Mouse (Mus musculus): ENCODE data around the gene Amn.

Amn gene

DNA sequence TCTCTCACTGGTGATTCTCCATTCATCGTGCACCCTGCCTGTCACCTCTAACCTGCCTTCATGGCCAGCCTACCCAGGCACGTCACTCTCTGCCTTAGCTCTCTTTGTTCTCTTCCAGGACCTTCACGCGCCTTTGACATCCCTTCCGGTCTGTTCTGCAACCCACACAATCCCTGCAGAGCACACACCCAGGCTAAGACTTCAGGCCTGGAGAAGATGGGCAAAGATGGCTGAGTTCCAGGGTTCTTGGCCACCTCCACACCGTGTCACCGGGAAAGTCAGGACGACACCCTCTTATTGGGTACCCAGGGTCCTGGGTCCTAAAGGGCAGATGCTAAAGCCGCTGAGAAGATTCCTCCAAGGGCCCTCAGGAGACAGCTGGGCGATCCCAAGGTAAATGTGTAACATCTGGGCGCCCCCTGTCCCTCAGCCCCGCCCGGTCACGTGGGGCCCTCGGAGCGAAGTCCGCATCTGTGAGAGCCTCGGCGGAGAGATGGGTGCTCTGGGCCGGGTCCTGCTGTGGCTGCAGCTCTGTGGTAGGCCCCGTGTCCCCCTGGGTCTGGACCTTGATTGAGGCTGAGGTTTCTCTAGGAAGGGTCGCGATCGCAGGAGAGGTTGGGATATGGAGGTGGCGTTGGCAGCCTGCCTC lies at the start of gene Amn:
Gene Amn, plus strand, starts transcription at position 467 of the 649 bp plus-strand sequence.
- DNase-seq, result peak; percentile 82

DNA sequence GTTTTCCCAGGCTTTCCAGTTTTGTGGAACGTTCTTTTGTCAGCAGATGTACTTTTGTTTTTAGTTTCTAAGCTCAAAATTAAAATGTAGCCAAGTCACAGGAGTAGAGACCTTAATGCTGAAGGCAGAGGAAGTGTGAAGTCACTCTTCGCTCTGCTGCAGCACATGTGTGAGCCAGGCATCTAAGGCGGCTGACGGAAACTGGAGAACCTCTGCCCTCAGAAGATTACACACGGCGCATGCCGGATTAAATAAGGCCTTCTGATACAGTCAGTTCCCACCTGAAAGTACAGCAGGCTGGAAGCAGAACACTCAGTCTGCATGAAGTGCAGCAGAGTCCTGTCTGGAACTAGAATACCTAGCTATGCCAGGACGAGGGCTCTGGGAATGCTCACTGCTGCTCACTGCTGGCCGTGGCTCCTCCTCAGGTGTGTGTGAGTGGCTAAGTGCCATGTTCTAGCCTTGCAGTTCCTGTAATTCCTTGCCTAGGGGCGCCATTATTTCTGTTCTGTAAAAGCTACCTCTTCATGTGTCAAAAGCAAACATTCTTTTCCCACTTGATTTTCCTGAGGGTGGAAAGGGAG lies 45.6 kb upstream of the Amn start:
- no peak for DNase-seq

DNA sequence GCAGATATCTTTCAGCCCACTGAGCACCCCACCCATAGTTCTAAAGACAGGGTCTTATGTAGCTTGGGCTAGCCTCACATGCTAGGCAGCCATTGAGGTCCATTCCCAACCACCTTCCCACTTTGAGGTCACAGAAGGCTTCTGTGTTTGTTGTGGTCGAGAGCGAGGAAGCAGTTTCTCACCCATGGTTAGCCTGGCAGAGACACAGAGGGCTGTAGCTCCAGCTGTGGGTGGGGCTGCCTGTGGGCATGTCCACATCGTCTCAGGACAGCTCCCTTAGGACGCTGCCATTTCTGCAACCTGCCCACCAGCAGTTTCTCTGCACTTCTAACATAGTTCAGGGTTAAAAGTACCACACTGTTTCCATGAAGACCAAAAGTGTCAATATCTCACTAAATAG lies 43.5 kb upstream of the Amn start:
- DNase-seq, result no peak

DNA sequence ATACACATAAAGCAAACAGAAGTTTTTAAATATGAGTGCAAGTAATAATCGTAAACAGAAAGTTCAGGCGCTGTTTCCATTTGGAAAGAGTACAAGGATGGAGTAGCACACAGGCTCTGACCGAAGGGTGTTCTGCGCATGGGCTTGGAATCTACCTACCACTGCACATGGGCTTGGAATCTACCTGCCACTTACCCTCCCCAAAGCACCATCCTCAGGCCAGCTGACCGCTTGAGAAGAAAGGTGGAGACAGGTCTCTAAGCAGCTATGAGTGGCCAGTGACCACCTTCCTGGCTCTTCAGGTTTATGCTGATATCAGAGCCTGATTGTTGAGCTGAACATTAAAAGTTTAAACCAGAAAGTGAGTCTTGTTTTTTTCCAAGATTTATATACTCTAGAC lies 42.4 kb upstream of the Amn start:
- DNase-seq, result no peak

DNA sequence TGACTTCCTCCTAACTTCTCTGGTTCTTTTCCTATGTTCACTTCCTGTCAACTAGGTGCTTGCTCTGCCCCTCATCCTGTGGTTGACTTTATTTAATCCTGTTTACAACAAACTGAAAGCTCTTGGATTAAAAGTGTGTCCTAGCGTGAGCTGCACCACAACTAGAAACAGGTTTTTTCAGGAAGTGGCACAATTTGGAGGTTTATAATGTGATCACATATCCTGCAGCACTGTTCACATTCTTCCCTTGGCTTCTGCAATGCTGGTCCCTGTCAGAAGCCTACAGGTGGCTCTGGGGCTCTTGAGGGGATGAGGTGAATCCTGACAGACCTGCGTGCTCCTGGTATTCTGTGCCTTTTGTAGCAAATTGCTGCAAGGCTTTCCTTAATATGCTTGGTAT lies 40.1 kb upstream of the Amn start:
- DNase-seq, result no peak

DNA sequence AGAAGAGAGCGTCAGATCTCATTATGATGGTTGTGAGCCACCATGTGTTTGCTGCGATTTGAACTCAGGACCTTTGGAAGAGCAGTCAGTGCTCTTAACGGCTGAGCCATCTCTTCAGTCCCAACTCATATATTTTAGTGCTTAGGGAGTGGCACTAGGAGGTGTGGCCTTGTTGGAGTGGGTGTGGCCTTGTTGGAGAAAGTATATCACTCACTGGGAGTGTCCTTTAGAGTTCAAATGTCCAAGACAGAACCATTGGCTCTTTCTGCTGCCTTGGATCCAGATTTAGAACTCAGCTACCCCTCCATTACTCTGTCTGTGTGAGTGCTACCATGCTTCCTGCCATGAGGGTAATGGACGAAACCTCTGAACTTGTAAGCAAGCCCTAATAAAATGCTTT lies 37.1 kb upstream of the Amn start:
- DNase-seq, result no peak

DNA sequence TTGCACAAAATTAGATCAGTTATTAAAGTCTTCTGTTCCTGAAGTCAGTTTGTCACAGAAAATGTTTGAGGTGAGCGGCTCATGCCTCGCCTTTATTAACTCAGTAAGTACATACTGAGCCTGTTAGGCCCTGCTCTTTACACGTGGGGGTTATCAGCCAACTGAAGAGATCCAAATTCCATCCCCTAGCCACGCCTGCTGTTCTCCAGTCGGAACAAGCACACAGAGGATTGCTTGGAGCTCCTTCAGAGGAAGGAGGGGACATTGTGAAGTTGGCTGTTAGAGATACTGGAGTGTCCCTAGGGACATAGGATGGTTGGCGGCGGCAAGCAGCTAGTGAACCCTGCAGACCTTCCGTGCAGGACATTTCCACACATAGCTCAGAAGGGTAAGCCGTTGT lies 36.5 kb upstream of the Amn start:
- no peak for DNase-seq

DNA sequence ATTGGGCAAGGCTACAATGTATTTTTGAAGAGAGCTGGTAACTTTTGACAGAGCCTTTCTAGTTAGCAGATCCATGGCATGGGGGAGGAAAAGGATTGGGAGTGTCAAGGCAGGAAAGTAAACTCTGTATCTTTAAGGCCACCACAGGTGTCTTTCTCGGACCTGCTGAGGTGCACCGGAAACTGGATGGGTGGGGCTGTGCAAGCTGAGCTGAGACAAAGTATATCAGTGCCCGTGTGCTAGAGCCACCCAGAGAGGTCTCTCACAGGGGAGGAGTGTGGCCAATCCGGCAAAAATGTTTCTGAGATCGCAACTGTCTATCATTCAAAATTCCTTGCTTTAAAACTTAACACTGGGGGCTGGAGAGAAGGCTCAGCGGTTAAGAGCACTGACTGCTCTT lies 35.3 kb upstream of the Amn start:
- DNase-seq, result no peak

DNA sequence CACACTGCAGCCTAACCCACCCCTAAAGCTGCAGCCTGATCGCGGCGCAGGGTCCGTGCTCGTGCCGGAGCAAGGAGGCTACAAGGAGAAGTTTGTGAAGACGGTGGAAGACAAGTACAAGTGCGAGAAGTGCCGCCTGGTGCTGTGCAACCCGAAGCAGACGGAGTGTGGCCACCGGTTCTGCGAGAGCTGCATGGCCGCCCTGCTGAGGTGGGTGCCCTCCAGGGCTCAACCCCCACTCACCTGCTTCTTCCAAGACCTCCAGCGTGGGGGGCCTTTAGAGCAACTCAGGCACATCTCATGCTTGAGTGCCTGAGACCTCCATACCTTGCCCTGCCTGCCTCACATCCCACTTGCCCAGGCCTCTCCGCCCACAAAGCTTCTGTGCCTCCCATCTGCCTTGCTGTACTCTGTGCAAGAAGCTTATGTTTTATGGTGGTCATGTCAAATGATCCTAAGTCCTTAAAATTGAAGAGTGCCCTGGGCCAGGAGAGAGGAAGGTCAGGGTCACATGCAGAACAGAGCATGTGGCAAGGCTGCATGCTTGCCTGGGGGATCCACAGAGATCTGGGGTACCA lies 33.2 kb upstream of the Amn start:
- no peak for DNase-seq

DNA sequence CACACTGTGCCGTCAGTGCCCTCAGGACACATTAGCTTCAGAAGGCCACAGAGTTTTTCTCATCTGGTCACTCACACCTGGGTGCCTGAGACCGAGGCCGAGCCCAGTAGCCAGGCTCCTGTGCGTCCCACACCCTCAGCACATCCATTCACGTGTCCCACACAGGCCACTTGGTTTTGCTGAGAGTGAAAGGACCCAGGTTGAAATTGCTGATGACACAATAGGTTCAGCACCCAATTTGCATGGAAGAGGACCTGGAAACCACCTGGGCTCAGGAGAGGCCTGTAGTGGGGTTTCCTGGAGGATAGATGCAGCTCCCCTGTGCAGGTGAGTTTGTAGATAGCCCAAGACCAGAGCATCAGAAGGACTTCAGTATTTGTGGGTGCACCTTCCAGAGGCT lies 32.5 kb upstream of the Amn start:
- DNase-seq, result no peak

DNA sequence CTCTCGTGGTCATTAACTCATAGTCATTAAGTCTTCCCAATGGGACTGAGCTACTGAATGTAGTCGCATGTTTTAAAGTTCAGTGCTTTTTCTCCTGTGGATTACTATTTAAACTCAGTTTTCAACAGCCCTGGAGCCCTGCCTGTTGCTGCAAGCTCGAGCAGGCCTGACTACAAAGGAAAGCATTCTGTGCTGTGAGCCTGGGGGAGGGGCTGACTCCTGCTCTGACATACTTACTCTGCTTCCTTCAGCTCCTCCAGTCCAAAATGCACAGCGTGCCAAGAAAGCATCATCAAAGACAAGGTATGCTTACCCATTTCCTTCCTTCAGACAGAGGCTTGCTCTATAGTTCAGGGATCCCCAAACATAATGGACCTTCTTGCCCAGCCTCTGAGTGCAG lies 32.1 kb upstream of the Amn start:
- DNase-seq, result peak; percentile 37

DNA sequence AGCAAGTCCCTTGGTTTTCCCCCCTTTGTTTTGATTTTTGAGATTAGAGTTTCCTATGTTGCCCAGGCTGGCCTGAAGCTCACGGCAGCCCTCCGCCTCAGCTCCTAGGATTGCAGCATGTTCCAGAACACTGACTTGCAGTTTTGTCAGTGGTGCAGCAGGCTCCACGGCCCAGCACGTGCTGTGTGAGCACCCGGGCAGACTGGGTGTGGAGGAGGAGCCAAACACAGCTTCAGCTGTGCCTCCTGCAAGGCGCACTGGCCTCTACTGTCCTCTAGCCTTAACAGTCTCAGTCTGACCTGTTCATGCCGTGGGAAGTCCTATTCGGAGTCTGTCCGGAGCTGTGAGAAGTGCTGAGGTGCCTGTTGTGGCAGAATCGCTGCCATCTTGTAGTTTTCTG lies 31.0 kb upstream of the Amn start:
- peak; percentile 21 for DNase-seq

DNA sequence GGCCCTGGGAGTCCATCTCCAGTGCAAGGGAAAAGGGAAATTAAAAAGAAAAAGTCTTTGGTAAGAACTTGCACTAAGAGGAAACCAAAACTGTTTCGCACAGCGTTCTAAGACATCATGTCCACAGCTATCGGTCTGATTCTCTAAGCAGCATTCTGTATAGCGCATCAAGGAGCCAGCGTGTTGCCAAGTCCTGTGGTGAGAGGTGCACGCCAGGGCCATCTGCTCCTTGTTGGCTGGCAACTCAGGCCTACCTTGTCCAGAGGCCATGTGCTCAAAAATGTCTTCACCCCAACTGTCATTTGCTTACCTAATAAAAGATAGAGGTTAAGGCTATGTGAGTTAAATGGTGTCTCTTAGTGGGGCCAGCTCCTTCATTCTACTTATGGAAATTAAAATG lies 29.0 kb upstream of the Amn start:
- no peak for DNase-seq

DNA sequence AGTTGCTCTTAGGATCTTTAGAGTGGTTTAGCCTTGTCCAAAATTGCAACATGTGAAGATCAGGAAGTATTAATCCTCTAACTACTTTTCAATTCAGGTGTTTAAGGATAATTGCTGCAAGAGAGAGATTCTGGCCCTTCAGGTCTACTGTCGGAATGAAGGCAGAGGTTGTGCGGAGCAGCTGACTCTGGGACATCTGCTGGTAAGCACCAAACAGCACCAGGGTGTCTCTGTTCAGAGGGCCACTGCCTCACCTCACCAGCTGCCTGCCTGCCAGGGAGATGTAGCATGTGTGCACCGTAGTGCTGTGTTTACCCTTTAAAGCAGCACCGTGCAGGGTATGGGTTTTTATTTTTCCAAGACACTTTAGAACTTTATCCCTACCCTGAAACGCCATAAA lies 28.5 kb upstream of the Amn start:
- DNase-seq, result no peak

DNA sequence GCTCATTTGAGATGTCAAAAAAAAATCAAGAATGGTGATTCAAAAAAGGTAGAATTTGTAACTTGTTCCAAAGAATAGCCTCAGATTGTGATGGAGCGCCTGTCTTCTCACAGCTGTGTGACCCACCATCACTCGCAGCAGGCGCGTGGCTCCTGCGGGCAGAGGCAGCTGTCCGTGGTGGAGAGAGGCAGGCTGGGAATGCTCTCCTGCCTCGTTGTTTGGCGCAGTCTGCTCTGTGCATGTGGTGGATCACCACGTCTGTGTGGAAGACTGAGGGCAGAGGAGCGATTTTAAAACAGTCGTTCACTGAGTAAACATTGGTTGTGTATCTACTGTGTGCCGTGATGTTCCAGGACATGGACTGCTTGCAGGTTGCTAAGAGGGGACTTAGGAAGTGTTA lies 27.2 kb upstream of the Amn start:
- no peak for DNase-seq

DNA sequence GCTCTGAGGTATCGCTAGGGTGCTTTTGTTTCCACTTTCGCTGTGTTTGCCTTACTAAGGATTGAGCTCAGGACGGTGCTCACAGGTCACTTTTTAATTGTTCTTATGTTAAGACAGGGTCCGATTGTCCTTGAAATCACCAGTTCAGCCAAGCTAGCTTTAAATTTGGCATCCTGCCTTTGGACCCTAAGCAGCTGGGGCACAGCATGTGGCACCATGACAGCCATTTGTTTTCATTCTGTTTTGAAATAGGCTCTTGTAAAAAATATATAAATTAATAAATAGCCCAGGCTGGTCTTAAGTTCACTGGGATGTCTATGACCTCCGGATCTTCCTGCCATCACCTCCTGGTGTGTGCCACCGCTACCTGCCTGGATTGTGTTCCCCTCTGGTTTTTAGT lies 25.8 kb upstream of the Amn start:
- no peak for DNase-seq

DNA sequence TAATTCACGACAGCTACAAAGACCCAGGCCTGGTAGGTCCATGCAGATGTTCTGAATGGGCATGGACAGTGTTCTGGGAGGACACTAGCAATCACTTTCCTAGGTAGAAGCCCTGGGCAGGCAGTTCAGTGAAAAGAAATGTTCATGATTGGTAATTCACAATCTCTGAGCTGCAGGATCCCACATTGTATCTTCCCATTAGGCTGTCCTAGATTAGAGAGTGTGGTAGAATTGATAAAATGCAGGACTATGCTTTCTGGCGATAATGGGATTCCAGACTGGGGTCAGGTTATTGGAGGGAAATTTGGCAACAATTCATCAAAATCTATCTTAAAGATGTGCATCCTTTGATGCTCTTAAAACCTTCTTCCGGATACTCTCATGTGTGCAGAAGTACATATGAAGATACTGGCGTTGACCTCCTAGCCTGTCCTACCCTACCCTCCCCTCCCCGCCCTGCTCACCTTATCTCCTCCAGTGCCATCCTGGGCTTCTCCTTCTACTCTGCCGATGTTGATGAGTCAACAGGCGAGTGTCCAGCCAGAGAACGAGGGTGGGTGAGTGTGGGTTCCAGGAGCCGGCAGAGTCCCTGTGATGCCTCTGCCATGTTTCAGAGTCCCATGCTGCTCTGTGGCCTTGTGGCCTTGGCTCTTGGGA lies 24.0 kb upstream of the Amn start:
- DNase-seq, result no peak

DNA sequence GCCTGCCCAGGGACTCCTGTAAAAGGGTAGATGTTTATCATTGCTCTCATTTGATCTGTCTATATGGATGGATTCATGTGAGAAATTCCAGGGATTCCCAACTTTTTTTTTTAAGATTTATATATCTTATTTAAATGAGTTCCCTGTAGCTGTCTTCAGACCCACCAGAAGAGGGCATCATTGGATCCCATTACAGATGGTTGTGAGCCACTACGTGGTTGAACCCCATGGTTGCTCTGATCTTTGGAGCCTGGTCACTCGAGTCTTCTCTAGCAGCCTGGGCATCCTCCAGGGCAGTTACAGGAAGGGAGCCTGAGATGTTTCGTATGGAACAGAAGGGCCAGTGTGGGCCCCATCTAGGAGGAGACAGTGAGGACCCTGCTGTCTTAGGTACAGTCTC lies 21.8 kb upstream of the Amn start:
- DNase-seq, result peak; percentile 24

DNA sequence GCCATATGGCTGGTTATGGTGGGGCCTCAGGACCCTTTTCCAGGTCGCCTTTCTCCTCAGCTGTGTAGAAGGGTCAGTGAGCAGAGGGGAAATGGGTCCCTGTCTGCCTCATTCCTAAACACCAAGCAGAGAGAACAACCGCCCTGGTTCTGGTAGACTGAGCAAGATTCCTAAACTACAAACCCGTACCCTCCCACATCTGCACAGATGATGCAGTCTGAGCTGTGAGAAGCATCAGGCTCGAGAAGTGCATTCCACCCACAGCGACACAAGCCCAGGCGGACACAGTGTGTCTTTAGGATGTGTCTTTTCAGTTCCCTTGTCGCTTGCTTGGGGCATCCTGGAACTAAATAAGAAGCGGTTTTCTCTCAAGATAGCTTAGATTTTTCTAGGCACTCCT lies 20.8 kb upstream of the Amn start:
- DNase-seq, result no peak

DNA sequence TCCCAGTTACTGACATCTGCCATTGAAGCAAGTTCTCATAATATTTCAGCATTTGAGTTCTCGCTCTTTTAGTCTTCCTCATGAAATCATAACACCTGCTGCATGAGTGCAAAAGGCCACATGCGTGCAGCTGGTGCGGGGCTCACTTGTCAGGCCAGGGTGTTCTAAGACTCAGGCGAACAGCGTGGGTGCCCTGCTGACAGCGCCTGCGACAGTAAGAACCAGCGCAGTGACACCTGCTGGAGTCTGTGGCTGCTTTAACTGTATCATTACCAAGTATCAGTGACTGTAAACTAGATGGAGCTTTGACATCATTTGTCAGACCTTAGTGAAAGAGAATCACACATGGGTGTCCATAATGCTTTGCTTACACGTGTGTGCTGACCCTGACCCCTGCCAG lies 19.7 kb upstream of the Amn start:
- DNase-seq, result no peak

DNA sequence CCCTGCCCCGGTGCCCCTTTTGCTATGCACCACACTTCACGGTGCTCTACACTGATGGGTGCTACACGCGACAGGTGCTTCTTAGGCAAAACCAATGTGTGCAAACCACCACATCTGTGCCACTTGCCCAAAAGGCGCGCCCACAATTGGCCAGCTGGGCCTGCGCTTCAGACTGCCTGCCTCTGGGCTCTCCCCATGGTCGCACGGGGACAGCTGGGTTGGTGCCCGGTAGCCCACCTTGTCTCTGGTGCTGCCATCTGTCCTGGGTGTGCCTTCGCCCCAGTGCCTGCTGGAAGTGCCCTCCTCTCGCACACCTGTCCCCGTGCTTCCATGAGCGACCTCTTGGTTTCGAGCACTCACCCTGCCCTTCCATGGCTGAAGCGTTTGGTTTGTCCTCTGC lies 7.2 kb upstream of the Amn start:
- DNase-seq, result no peak

DNA sequence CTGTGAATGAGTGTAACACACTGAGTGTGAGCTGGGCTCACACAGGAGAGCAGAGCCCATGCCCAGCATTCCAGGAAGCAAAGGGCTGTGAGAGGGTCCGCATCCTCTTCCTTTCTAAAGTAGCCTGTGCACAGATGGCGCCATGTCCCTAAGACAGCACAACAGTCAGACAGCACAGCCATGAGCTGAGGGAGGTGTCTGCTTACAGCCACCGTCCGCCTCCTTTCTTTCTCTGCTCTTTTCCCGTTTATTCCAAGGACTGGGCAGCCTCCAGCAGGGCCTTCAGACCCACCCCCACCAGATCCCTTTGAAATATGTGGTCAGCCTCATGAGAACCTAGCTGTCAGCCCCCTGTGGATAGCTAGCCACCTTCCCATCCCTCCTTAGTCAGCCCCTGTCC lies 5.7 kb upstream of the Amn start:
- no peak for DNase-seq

DNA sequence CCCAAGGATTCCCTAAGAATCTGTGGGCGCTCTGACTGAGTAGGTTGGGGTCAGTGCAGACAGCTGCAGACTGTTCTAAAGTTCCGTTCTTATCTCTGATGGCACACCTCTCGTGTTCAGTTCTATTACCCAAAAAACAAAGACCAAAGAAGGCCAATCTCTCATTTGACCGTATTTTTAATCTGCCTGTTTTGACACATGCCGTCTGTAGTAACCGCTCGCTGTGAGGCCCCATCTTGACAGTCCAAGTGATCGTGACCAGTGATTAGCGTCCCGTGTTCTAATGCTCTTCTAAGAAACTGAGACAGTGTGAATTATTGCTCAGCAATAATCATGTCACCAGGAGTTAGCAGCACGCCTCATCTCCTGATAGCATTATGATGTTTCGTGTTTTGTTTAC lies 4.3 kb upstream of the Amn start:
- DNase-seq, result no peak

DNA sequence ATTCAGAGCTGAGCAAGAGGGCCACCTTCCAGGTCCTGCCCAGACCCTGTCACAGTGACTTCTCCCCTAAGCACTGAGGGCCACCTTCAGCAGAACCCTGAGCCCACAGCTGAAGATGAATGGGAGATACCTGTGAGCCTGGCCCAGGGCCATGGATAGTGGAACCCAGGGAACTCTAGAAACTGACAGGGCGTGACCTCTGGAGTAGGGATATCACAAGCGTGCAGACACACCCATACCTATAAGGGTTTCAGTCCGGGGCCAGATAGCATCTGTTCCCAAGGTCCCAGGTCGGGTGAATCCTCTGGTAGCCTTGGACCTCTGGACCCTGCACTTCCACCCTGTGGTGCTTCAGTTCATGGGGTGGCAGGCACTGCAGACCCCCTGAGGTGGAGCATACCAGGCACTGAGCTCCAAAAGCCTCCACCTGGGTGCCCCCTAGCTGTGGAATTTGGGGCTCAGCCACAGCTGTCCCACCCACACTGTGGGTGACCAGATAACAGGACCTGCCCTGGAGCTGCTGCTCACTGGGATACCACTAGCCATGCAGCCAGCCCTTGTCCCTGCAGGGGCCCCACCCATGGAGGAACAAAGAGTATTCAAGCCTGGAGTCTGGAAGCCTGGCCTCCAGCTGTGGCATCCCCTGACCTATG lies 3.1 kb upstream of the Amn start:
- no peak for DNase-seq
